Comparison of ENCODE assay signal across 11 mouse cellular contexts in the genomic region with DNA sequence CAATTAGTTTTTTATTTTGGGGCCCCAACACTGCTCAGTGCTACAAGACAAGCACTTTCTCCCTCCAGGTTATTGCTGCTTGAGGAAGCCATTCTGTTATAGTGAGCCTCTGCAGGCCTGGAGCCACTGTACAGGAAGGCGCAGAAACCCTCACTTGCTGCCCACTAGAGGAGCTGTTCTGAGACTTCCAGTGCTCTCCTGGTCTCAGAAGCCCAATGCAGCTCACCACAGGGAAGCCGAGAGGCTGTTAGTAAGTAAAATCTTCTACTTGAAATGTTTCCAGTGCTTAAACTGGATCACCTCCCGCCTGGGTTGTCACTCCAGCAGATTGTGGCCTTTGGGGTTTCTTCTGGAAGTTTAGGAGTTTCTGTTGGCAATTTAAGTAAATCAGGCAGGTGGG.
DNase-seq lines count a peak whose midpoint lies in the region; ATAC-seq lines count a peak whose summit lies in the region.
"Had no signal": no experiment of that assay in that cellular context is flagged by ENCODE, and none has a peak within 500 bp of the region (broad histone marks: within the 10 kb centered on the region; RNA-seq: fewer than 3 reads in every experiment).

No protein-coding gene starts in this region.

- H3K4me3 ChIP-seq in liver, embryonic 12.5 days: no peak overlapping the region
- no peak overlapping the region for H3K4me3 ChIP-seq in embryonic facial prominence, embryonic 11.5 days (ENCODE audit: low read depth, low read length)
- H3K4me3 ChIP-seq: heart, embryonic 13.5 days; myocyte had no signal

- H3K9me3 ChIP-seq in liver, embryonic 12.5 days (replicated peaks): no peaks in the 10 kb centered on the region
- no peaks in the 10 kb centered on the region for H3K9me3 ChIP-seq in embryonic facial prominence, embryonic 11.5 days (replicated peaks; ENCODE audit: control insufficient read depth, low read length)
- H3K9me3 ChIP-seq: G1E; heart, embryonic 13.5 days had no signal

- H3K36me3 ChIP-seq in liver, embryonic 12.5 days: no peaks in the 10 kb centered on the region
- H3K36me3 ChIP-seq in embryonic facial prominence, embryonic 11.5 days (replicated peaks; ENCODE audit: control insufficient read depth, insufficient read depth, low read depth, low read length): no peaks in the 10 kb centered on the region
- H3K36me3 ChIP-seq: G1E had no signal

- no peak for ATAC-seq in liver, embryonic 12.5 days
- no peak for ATAC-seq in embryonic facial prominence, embryonic 11.5 days (replicated peaks; ENCODE audit: insufficient number of reproducible peaks, low FRiP score, low TSS enrichment, low read depth)
- 0 out of 2 replicates have a peak, but pooled peaks have one; percentile 27 for ATAC-seq in megakaryocyte, adult 5-6 weeks (ENCODE audit: poor library complexity, severe bottlenecking)

- 48% methylated on average over 3 of the region's 3 CpGs for WGBS in liver, embryonic 12.5 days (ENCODE audit: insufficient replicate concordance)
- 60% methylated on average over 3 of the region's 3 CpGs for WGBS in embryonic facial prominence, embryonic 11.5 days

- H3K27me3 ChIP-seq in liver, embryonic 12.5 days (replicated peaks): no peaks in the 10 kb centered on the region
- H3K27me3 ChIP-seq in embryonic facial prominence, embryonic 11.5 days (ENCODE audit: control insufficient read depth, insufficient read depth, low read length): no peaks in the 10 kb centered on the region
- H3K27me3 ChIP-seq: heart, embryonic 13.5 days had no signal

- H3K9ac ChIP-seq in liver, embryonic 12.5 days: no peak overlapping the region
- no peak overlapping the region for H3K9ac ChIP-seq in embryonic facial prominence, embryonic 11.5 days (replicated peaks; ENCODE audit: low read length)
- H3K9ac ChIP-seq: heart, embryonic 13.5 days had no signal

- no peak overlapping the region for H3K4me2 ChIP-seq in liver, embryonic 12.5 days
- H3K4me2 ChIP-seq in embryonic facial prominence, embryonic 11.5 days (ENCODE audit: low read depth, low read length): no peak overlapping the region
- H3K4me2 ChIP-seq: heart, embryonic 13.5 days had no signal

- H3K4me1 ChIP-seq in liver, embryonic 12.5 days: peaks cover 16% of the 10 kb centered on the region
- no peaks in the 10 kb centered on the region for H3K4me1 ChIP-seq in embryonic facial prominence, embryonic 11.5 days (ENCODE audit: control insufficient read depth, insufficient read depth, low read length)

- DNase-seq in embryo, embryonic 10 days (ENCODE audit: low spot score): peak; percentile 30
- no peak for DNase-seq in embryo, embryonic 9.5 days (ENCODE audit: extremely low spot score)
- peak; percentile 9 for DNase-seq in liver
- peak; percentile 48 for DNase-seq in embryonic facial prominence, embryonic 11.5 days (ENCODE audit: low spot score)
- DNase-seq in spleen, adult 18-20 months: no peak
- DNase-seq in right cerebral cortex, adult 2 months (ENCODE audit: low spot score in 2 of 2): no peak

- no peak overlapping the region for H3K27ac ChIP-seq in liver, embryonic 12.5 days
- no peak overlapping the region for H3K27ac ChIP-seq in embryonic facial prominence, embryonic 11.5 days (replicated peaks; ENCODE audit: low read depth, low read length)
- H3K27ac ChIP-seq: heart, embryonic 13.5 days had no signal

Comparison
In these comparisons a context has a peak if more than half of its experiments do, and no peak if none do; other contexts are left out.
1. DNase-seq: peak in embryo, embryonic 10 days (single experiment), liver (single experiment) and embryonic facial prominence, embryonic 11.5 days (single experiment); none in embryo, embryonic 9.5 days (single experiment), spleen, adult 18-20 months (0 of 2) and right cerebral cortex, adult 2 months (0 of 2).